Mouse (Mus musculus) heart, embryonic 12.5 days (tissue): ENCODE measurements around the gene Lexm. TPM values are rescaled to one million over a fixed set of nuclear protein-coding genes. Genes with fewer than 3 reads are reported as not detected.

Experiments
- ATAC-seq: fragments of 200-750 bp; cut with Nextera tagmentation; 2 replicates; pipeline ENCODE4 v1.8.0; 2017; ENCODE audit warnings: moderate TSS enrichment, moderate library complexity; ENCODE audit not compliant: insufficient number of reproducible peaks, low FRiP score
- H3K27ac ChIP-seq: fragments of 300-500 bp; sonication (generic); 2 replicates; pipeline ENCODE4 v1.5.1; 2016; ENCODE audit warnings: mild to moderate bottlenecking, moderate library complexity; ENCODE audit not compliant: poor library complexity, severe bottlenecking
- H3K27me3 ChIP-seq: fragments of 300-500 bp; sonication (generic); replicated peaks from 2 replicates; pipeline ENCODE4 v1.6.1; 2016; ENCODE audit warnings: mild to moderate bottlenecking, moderate library complexity
- H3K36me3 ChIP-seq: fragments of 300-500 bp; sonication (generic); 2 replicates; pipeline ENCODE4 v1.6.1; 2016; ENCODE audit warnings: mild to moderate bottlenecking, moderate library complexity
- H3K4me1 ChIP-seq: fragments of 300-500 bp; sonication (generic); replicated peaks from 2 replicates; pipeline ENCODE4 v1.6.1; 2016; ENCODE audit warnings: mild to moderate bottlenecking
- H3K4me2 ChIP-seq: fragments of 300-500 bp; sonication (generic); 2 replicates; pipeline ENCODE4 v1.6.1; 2016; ENCODE audit warnings: mild to moderate bottlenecking, moderate library complexity
- H3K4me3 ChIP-seq: fragments of 300-500 bp; sonication (generic); 2 replicates; pipeline ENCODE4 v1.5.1; 2016; ENCODE audit warnings: mild to moderate bottlenecking
- H3K9ac ChIP-seq: fragments of 300-500 bp; sonication (generic); 2 replicates; pipeline ENCODE4 v1.6.1; 2016; ENCODE audit warnings: mild to moderate bottlenecking, moderate library complexity
- H3K9me3 ChIP-seq: fragments of 300-500 bp; sonication (generic); replicated peaks from 2 replicates; pipeline ENCODE4 v1.6.1; 2016; ENCODE audit warnings: mild to moderate bottlenecking, moderate library complexity
- WGBS: fragments of 180-500 bp; shearing (Covaris S2); methylation state at CpG from one replicate; pipeline ENCODE4 v1.1.7; 2016; 5-methylcytosine and 5-hydroxymethylcytosine counted together
- polyA plus RNA-seq: library from polyadenylated mRNA; unstranded; fragments of >200 nt; fragmentation: Nextera tagmentation; extraction: Ambion mirVana; gene quantifications from 2 replicates; pipeline ENCODE4 v1.2.1, GENCODE M21; 2016

The Lexm gene
- polyA plus RNA-seq, 1 experiment from 2014 or later, result 0.50 TPM

GRCm38 (mm10) chr4:106606639-106607554 is 10.1 kb downstream of the Lexm start:
- H3K27me3 ChIP-seq, result no peaks in the 10 kb centered on the region
- WGBS, result 35% methylated on average over 18 of the region's 18 CpGs
- H3K4me3 ChIP-seq, result peak overlapping the region; percentile 7; the same call in 1 of the 2 replicates
- 0 out of 2 replicates have a peak overlapping the region, but pooled peaks have one; percentile 15 for H3K9ac ChIP-seq
- no peak overlapping the region for H3K27ac ChIP-seq
- no peaks in the 10 kb centered on the region for H3K36me3 ChIP-seq
- 0 out of 2 replicates have a peak, but pooled peaks cover 3% of the 10 kb centered on the region for H3K4me1 ChIP-seq
- H3K9me3 ChIP-seq, result 0 out of 2 replicates have a peak, but pooled peaks cover 3% of the 10 kb centered on the region
- ATAC-seq, result peak; percentile 88
- peak overlapping the region; percentile 60 for H3K4me2 ChIP-seq

DNA sequence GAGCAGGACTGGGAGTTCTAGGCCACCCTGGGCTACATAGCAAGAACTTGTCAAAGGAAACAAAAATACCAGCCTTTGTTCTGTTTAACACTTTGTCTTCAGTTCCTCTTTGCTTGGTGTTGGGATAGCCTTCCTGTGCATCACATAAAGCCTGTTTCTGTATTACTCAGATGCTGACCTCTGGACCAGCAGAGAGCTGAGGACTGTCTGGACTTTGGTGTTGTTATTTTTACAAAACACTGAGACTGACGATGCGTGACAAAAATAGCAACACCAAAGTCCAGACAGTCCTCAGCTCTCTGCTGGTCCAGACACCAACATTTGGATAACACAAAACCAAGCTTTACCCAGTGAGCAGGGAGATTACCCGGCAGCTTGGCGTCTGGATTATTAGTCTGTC is 16.3 kb downstream of the Lexm start:
- no peak for ATAC-seq
- WGBS, result 39% methylated on average over 4 of the region's 4 CpGs
- Histone ChIP-seq H3K4me2 (no peak overlapping the region), H3K27me3 (no peaks in the 10 kb centered on the region), H3K4me3 (no peak overlapping the region), H3K9ac (no peak overlapping the region), H3K36me3 (no peaks in the 10 kb centered on the region), H3K9me3 (0 out of 2 replicates have a peak, but pooled peaks cover 3% of the 10 kb centered on the region), H3K4me1 (peaks cover 3% of the 10 kb centered on the region; the same call in 1 of the 2 replicates), H3K27ac (peak overlapping the region; percentile 57; the same call in 1 of the 2 replicates)

GRCm38 (mm10) chr4:106599415-106599814 is 17.6 kb downstream of the Lexm start:
- Histone ChIP-seq H3K9ac (no peak overlapping the region), H3K4me3 (no peak overlapping the region), H3K27ac (no peak overlapping the region), H3K36me3 (no peaks in the 10 kb centered on the region), H3K4me2 (no peak overlapping the region), H3K4me1 (peaks cover 3% of the 10 kb centered on the region; the same call in 1 of the 2 replicates), H3K27me3 (no peaks in the 10 kb centered on the region), H3K9me3 (0 out of 2 replicates have a peak, but pooled peaks cover 3% of the 10 kb centered on the region)
- no peak for ATAC-seq
- 50% methylated on average over 1 of the region's 1 CpGs for WGBS

DNA sequence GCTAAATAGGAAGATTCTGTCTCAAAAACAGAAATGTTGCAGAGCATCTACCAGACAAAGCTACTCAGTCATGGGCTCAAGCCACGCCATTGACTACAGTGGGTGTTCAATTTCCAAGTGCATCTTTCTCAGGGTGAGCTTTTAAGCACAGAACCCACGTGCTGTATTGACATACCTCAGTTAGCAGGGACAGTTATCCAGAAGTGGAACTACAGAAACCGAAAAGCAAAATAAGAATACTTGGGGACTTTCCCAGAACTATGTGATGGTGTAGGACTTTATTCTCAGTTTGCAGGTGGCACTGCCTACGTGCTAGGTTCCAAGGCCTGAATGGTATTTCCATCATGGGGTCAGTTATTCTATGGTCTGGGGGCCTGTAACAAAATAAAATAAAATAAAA is 19.3 kb downstream of the Lexm start:
- Histone ChIP-seq H3K4me2 (no peak overlapping the region), H3K9ac (no peak overlapping the region), H3K27me3 (no peaks in the 10 kb centered on the region), H3K36me3 (no peaks in the 10 kb centered on the region), H3K9me3 (0 out of 2 replicates have a peak, but pooled peaks cover 3% of the 10 kb centered on the region), H3K4me3 (no peak overlapping the region), H3K4me1 (peaks cover 3% of the 10 kb centered on the region; the same call in 1 of the 2 replicates), H3K27ac (no peak overlapping the region)
- no peak for ATAC-seq
- WGBS, result 79% methylated on average over 4 of the region's 4 CpGs

GRCm38 (mm10) chr4:106597055-106597454 is 20.0 kb downstream of the Lexm start:
- no peak overlapping the region for H3K27ac ChIP-seq
- no peak overlapping the region for H3K4me2 ChIP-seq
- H3K4me1 ChIP-seq, result peaks cover 3% of the 10 kb centered on the region; the same call in 1 of the 2 replicates
- no peaks in the 10 kb centered on the region for H3K36me3 ChIP-seq
- H3K9me3 ChIP-seq, result 0 out of 2 replicates have a peak, but pooled peaks cover 3% of the 10 kb centered on the region
- H3K9ac ChIP-seq, result no peak overlapping the region
- H3K4me3 ChIP-seq, result no peak overlapping the region
- WGBS, result 78% methylated on average over 9 of the region's 9 CpGs
- no peaks in the 10 kb centered on the region for H3K27me3 ChIP-seq
- ATAC-seq, result no peak

DNA sequence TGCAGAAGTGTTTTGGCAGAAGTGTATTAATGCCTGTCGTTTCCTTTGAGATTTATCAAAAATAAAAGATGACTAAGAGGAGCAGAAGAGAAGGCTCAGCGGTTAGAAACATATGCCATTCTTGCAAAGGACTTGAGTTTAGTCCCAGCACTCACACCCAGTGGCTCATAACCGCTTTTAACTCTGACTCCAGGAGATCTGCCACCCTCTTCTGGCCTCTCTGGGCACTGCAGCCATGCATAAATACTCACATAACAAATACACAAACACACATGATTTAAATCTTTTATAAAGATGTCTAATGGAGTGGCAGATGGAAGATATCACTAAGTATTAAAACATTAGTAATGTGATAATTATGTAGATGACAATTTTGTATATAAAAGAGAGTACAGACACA is 20.8 kb downstream of the Lexm start:
- Histone ChIP-seq H3K4me2 (no peak overlapping the region), H3K36me3 (peaks cover 3% of the 10 kb centered on the region; the same call in 1 of the 2 replicates), H3K4me3 (no peak overlapping the region), H3K27me3 (no peaks in the 10 kb centered on the region), H3K9ac (no peak overlapping the region), H3K9me3 (0 out of 2 replicates have a peak, but pooled peaks cover 3% of the 10 kb centered on the region), H3K27ac (no peak overlapping the region), H3K4me1 (peaks cover 3% of the 10 kb centered on the region; the same call in 1 of the 2 replicates)
- 55% methylated on average over 3 of the region's 3 CpGs for WGBS
- no peak for ATAC-seq

DNA sequence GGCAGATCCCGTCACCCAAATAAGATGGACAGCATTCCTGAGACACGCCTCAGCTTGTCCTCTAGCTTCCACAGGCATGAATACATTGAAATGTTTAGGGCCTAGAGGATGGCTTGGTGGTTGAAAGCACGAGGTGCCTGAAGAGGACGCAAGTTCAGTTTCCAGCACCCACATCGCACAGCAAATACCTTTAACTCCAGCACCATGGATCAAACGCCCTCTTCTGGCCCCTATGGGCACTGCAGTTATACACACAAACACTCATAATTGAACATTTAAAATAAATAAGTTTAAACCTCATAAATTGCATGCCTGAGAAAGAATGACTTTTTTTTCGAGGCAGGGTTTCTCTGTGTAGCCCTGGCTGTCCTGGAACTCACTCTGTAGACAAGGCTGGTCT is 23.4 kb downstream of the Lexm start:
- peaks cover 7% of the 10 kb centered on the region; the same call in 1 of the 2 replicates for H3K4me1 ChIP-seq
- 60% methylated on average over 7 of the region's 7 CpGs for WGBS
- ATAC-seq, result no peak

GRCm38 (mm10) chr4:106590871-106591270 is 26.2 kb downstream of the Lexm start:
- WGBS, result 88% methylated on average over 9 of the region's 9 CpGs
- peaks cover 50% of the 10 kb centered on the region for H3K36me3 ChIP-seq

More for the DNA sequence above, 23.4 kb downstream of the Lexm start:
- no peak overlapping the region for H3K4me3 ChIP-seq
- H3K9ac ChIP-seq, result no peak overlapping the region
- H3K27ac ChIP-seq, result no peak overlapping the region
- H3K36me3 ChIP-seq, result peaks cover 22% of the 10 kb centered on the region
- H3K9me3 ChIP-seq, result no peaks in the 10 kb centered on the region
- no peaks in the 10 kb centered on the region for H3K27me3 ChIP-seq
- no peak overlapping the region for H3K4me2 ChIP-seq

GRCm38 (mm10) chr4:106590142-106590541 is 26.9 kb downstream of the Lexm start:
- 65% methylated on average over 9 of the region's 9 CpGs for WGBS
- H3K4me3 ChIP-seq, result no peak overlapping the region
- no peak overlapping the region for H3K27ac ChIP-seq
- H3K4me2 ChIP-seq, result no peak overlapping the region
- peaks cover 56% of the 10 kb centered on the region for H3K36me3 ChIP-seq
- no peaks in the 10 kb centered on the region for H3K27me3 ChIP-seq
- H3K9ac ChIP-seq, result no peak overlapping the region
- H3K4me1 ChIP-seq, result peaks cover 4% of the 10 kb centered on the region; the same call in 1 of the 2 replicates
- no peaks in the 10 kb centered on the region for H3K9me3 ChIP-seq
- ATAC-seq, result no peak

More at GRCm38 (mm10) chr4:106590871-106591270, 26.2 kb downstream of the Lexm start:
- no peak for ATAC-seq
- Histone ChIP-seq H3K27ac (no peak overlapping the region), H3K4me3 (no peak overlapping the region), H3K9me3 (no peaks in the 10 kb centered on the region), H3K9ac (no peak overlapping the region), H3K4me1 (peaks cover 4% of the 10 kb centered on the region; the same call in 1 of the 2 replicates), H3K27me3 (no peaks in the 10 kb centered on the region), H3K4me2 (no peak overlapping the region)

GRCm38 (mm10) chr4:106587075-106587474 is 30.0 kb downstream of the Lexm start:
- Histone ChIP-seq H3K9ac (no peak overlapping the region), H3K9me3 (no peaks in the 10 kb centered on the region), H3K4me3 (no peak overlapping the region), H3K27ac (no peak overlapping the region), H3K27me3 (no peaks in the 10 kb centered on the region), H3K36me3 (peaks cover 81% of the 10 kb centered on the region), H3K4me1 (peaks cover 13% of the 10 kb centered on the region), H3K4me2 (no peak overlapping the region)
- WGBS, result 87% methylated on average over 6 of the region's 6 CpGs
- no peak for ATAC-seq

GRCm38 (mm10) chr4:106584665-106585064 is 32.4 kb downstream of the Lexm start:
- H3K27ac ChIP-seq, result no peak overlapping the region
- no peaks in the 10 kb centered on the region for H3K27me3 ChIP-seq
- H3K9me3 ChIP-seq, result no peaks in the 10 kb centered on the region
- no peak overlapping the region for H3K9ac ChIP-seq
- H3K4me1 ChIP-seq, result peaks cover 33% of the 10 kb centered on the region
- ATAC-seq, result no peak
- no peak overlapping the region for H3K4me3 ChIP-seq
- H3K36me3 ChIP-seq, result peaks cover 69% of the 10 kb centered on the region
- 87% methylated on average over 4 of the region's 4 CpGs for WGBS
- H3K4me2 ChIP-seq, result no peak overlapping the region
